Mouse (Mus musculus): ENCODE data around the gene Gm5767. TPM values are rescaled to one million over a fixed set of nuclear protein-coding genes. Genes with fewer than 3 reads are reported as not detected.
"Not testable (repeated sequence)": the region's sequence is repeated elsewhere in the genome, so short reads cannot be mapped to it uniquely, and the experiment has no call there.

Gene Gm5767
- polyA plus RNA-seq, 1 experiment from 2014 or later, result not detected

DNA sequence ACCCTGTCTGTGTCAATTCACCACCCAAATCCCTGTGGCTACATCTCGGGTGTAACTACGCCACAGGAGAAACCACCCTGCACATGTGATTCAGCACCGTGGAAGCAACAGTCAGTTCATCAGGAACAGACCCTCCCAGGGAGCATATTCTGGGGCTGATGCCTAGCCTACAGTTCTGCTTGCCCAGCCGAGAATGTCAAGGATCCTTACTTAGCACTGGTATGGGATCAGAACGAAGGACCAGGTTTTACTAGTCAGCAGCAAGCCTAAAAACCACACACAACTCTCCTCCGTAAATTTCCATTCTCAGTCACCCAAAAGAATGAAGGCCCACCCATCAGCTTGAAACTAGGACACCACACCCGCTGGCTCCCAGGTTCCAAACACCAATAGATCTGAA, 51.1 kb downstream of the Gm5767 start:
- ATAC-seq (replicated peaks; ENCODE audit: low FRiP score) (no peak), DNase-seq (ENCODE audit: low spot score) (no peak)
- WGBS, result 79% methylated on average over 7 of the region's 7 CpGs
- Histone ChIP-seq H3K27ac (ENCODE audit: low read depth, low read length) (no peak overlapping the region), H3K4me1 (replicated peaks; ENCODE audit: control insufficient read depth, insufficient read depth, low read length) (peaks cover 53% of the 10 kb centered on the region), H3K4me2 (no peak overlapping the region), H3K36me3 (ENCODE audit: control insufficient read depth, insufficient read depth, low read length) (no peaks in the 10 kb centered on the region), H3K9ac (ENCODE audit: low read depth, low read length) (no peak overlapping the region), H3K27me3 (replicated peaks; ENCODE audit: control insufficient read depth, insufficient read depth, low read length) (no peaks in the 10 kb centered on the region), H3K4me3 (ENCODE audit: low read depth, low read length) (no peak overlapping the region), H3K9me3 (ENCODE audit: control insufficient read depth, low read length) (no peaks in the 10 kb centered on the region)

DNA sequence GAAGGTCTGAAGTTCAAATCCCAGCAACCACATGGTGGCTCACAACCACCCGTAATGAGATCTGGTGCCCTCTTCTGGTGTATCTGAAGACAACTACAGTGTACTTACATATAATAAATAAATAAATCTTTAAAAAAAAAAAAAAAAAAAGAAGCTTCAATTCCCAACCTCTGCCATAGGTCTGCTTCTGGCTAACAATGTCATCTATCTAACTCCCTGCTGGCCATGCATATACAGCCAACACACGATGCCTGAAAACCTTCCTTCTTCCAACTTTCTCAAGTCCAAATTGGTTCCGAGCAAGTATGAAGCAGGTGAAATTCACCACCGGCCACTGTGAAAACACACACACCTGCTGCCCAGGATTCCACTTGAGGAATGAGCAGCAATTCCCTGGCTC, 51.9 kb downstream of the Gm5767 start:
- H3K27me3 ChIP-seq (replicated peaks; ENCODE audit: control insufficient read depth, insufficient read depth, low read length); H3K36me3 ChIP-seq (ENCODE audit: control insufficient read depth, insufficient read depth, low read length); H3K9ac ChIP-seq (ENCODE audit: low read depth, low read length); ATAC-seq (replicated peaks; ENCODE audit: low FRiP score); H3K4me2 ChIP-seq; DNase-seq (ENCODE audit: low spot score); H3K9me3 ChIP-seq (ENCODE audit: control insufficient read depth, low read length); H3K27ac ChIP-seq (ENCODE audit: low read depth, low read length); H3K4me3 ChIP-seq (ENCODE audit: low read depth, low read length): not testable (repeated sequence)
- peaks cover 58% of the 10 kb centered on the region for H3K4me1 ChIP-seq (replicated peaks; ENCODE audit: control insufficient read depth, insufficient read depth, low read length)
- WGBS, result 86% methylated on average over 3 of the region's 4 CpGs

Other genes starting within 250 kb of the Gm5767 start
- 21.3 and 22.3 TPM in 2 replicates for gene Mettl22, start 210.0 kb upstream of the Gm5767 start, polyA plus RNA-seq (2014; fragmentation: Nextera tagmentation; extraction: Ambion mirVana)
- gene Abat, start 167.3 kb upstream of the Gm5767 start, polyA plus RNA-seq (2014; fragmentation: Nextera tagmentation; extraction: Ambion mirVana), result 25.6 and 29.2 TPM in 2 replicates
- gene Pmm2, start 43.1 kb upstream of the Gm5767 start, polyA plus RNA-seq (2014; fragmentation: Nextera tagmentation; extraction: Ambion mirVana), result 52.9 and 55.8 TPM in 2 replicates
- 16.4 and 19.4 TPM in 2 replicates for gene Tmem186, start 43.1 kb upstream of the Gm5767 start, polyA plus RNA-seq (2014; fragmentation: Nextera tagmentation; extraction: Ambion mirVana)
- 24.9 and 25.4 TPM in 2 replicates for gene Carhsp1, start 8.6 kb upstream of the Gm5767 start, polyA plus RNA-seq (2014; fragmentation: Nextera tagmentation; extraction: Ambion mirVana)
- gene Usp7, start 111.5 kb downstream of the Gm5767 start, polyA plus RNA-seq (2014; fragmentation: Nextera tagmentation; extraction: Ambion mirVana), result 34.6 and 43.3 TPM in 2 replicates
- 12.5 and 13.8 TPM in 2 replicates for gene 1810013L24Rik, start 149.3 kb downstream of the Gm5767 start, polyA plus RNA-seq (2014; fragmentation: Nextera tagmentation; extraction: Ambion mirVana)